Mouse (Mus musculus): ENCODE measurements at regions not wholly inside any gene's neighbourhood (a gene's known extent, or its start where the extent isn't known, plus 50 kb on each side); places are given as distances from the start of the nearest gene placed in this dataset.
"Not testable (repeated sequence)": the region's sequence is repeated elsewhere in the genome, so short reads cannot be mapped to it uniquely, and the experiment has no call there.

DNA sequence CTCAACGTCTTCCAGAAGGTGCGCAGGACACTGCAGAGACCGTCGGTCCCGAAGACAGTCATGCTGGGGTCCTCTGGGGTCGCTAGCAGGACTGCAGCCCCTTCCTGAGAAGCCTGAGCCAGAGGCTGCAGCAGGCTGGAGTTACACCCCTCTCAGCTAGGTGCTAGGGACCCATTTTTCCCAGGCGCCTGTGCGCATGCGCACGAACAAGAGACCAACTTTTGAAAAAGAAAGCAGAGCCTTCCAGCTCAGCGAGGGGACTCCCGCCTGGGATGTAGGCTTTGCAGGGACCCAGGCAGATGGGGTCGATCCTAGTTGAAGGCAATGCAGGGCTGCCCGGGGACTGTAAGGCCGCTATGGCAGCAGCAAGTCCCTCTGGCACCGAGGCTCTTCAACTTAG lies 104.7 kb upstream of the Atg7 start:
- H3K9ac ChIP-seq; H3K9me3 ChIP-seq (ENCODE audit: control insufficient read depth, low read length); DNase-seq (ENCODE audit: low spot score); ATAC-seq (ENCODE audit: low FRiP score); H3K4me1 ChIP-seq (replicated peaks; ENCODE audit: control insufficient read depth, insufficient read depth, low read length); H3K4me2 ChIP-seq (replicated peaks); H3K27ac ChIP-seq; H3K27me3 ChIP-seq (ENCODE audit: control insufficient read depth, insufficient read depth, low read length); H3K36me3 ChIP-seq (replicated peaks; ENCODE audit: control insufficient read depth, insufficient read depth); H3K4me3 ChIP-seq (replicated peaks; ENCODE audit: low read length): not testable (repeated sequence)
- 20% methylated on average over 6 of the region's 16 CpGs for WGBS

DNA sequence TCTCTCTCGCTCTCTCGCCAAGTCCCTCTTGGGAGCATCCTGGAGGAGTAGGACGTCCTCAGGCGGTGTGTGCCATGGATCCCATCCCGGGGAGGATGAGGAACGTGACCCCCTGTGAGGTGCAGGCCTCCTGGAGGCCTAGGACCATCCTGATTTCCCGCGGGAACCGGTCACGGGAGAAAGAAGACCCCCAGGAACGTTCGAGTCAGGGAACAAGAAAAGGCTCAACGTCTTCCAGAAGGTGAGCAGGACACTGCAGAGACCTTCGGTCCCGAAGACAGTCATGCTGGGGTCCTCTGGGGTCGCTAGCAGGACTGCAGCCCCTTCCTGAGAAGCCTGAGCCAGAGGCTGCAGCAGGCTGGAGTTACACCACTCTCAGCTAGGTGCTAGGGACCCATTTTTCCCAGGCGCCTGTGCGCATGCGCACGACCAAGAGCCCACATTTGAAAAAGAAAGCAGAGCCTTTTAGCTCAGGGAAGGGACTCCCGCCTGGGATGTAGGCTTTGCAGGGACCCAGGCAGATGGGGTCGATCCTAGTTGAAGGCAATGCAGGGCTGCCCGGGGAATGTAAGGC lies 92.7 kb upstream of the Atg7 start:
- not testable (repeated sequence) for H3K4me3 ChIP-seq (replicated peaks; ENCODE audit: low read length); H3K27me3 ChIP-seq (ENCODE audit: control insufficient read depth, insufficient read depth, low read length); H3K36me3 ChIP-seq (replicated peaks; ENCODE audit: control insufficient read depth, insufficient read depth); ATAC-seq (ENCODE audit: low FRiP score); H3K4me2 ChIP-seq (replicated peaks); H3K4me1 ChIP-seq (replicated peaks; ENCODE audit: control insufficient read depth, insufficient read depth, low read length); H3K27ac ChIP-seq; DNase-seq (ENCODE audit: low spot score); H3K9me3 ChIP-seq (ENCODE audit: control insufficient read depth, low read length); H3K9ac ChIP-seq
- WGBS, result 40% methylated on average over 18 of the region's 23 CpGs

DNA sequence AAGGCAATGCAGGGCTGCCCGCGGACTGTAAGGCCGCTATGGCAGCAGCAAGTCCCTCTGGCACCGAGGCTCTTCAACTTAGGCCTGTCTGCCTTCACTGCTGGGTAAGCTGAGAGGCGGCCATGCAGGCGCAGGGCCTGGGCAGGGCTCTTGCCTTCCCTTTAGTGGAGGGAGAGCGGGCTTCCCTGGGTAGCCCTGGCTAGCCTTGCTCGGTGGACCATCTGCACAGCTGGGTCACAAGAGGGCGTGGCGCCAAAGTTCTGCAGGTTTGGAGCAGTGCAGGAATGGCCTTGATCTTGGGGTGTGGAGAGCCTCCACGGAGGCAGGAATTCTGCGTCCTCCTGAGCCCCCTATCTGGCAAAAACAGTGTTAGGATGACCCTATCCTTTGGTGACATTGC lies 89.8 kb upstream of the Atg7 start:
- not testable (repeated sequence) for H3K36me3 ChIP-seq (replicated peaks; ENCODE audit: control insufficient read depth, insufficient read depth); DNase-seq (ENCODE audit: low spot score); H3K9ac ChIP-seq; H3K27me3 ChIP-seq (ENCODE audit: control insufficient read depth, insufficient read depth, low read length); H3K27ac ChIP-seq; ATAC-seq (ENCODE audit: low FRiP score); H3K4me2 ChIP-seq (replicated peaks); H3K9me3 ChIP-seq (ENCODE audit: control insufficient read depth, low read length); H3K4me1 ChIP-seq (replicated peaks; ENCODE audit: control insufficient read depth, insufficient read depth, low read length); H3K4me3 ChIP-seq (replicated peaks; ENCODE audit: low read length)
- WGBS, result no CpG with 5 or more reads among the region's 12 CpGs

DNA sequence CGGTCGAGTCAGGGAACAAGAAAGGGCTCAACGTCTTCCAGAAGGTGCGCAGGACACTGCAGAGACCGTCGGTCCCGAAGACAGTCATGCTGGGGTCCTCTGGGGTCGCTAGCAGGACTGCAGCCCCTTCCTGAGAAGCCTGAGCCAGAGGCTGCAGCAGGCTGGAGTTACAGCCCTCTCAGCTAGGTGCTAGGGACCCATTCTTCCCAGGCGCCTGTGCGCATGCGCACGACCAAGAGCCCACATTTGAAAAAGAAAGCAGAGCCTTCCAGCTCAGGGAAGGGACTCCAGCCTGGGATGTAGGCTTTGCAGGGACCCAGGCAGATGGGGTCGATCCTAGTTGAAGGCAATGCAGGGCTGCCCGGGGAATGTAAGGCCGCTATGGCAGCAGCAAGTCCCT lies 87.7 kb upstream of the Atg7 start:
- H3K27me3 ChIP-seq (ENCODE audit: control insufficient read depth, insufficient read depth, low read length); H3K36me3 ChIP-seq (replicated peaks; ENCODE audit: control insufficient read depth, insufficient read depth); ATAC-seq (ENCODE audit: low FRiP score); H3K4me3 ChIP-seq (replicated peaks; ENCODE audit: low read length); H3K4me2 ChIP-seq (replicated peaks); H3K9ac ChIP-seq; H3K4me1 ChIP-seq (replicated peaks; ENCODE audit: control insufficient read depth, insufficient read depth, low read length); H3K27ac ChIP-seq; H3K9me3 ChIP-seq (ENCODE audit: control insufficient read depth, low read length): not testable (repeated sequence)
- DNase-seq (ENCODE audit: low spot score), result peak; percentile 76
- WGBS, result 0% methylated on average over 4 of the region's 15 CpGs

DNA sequence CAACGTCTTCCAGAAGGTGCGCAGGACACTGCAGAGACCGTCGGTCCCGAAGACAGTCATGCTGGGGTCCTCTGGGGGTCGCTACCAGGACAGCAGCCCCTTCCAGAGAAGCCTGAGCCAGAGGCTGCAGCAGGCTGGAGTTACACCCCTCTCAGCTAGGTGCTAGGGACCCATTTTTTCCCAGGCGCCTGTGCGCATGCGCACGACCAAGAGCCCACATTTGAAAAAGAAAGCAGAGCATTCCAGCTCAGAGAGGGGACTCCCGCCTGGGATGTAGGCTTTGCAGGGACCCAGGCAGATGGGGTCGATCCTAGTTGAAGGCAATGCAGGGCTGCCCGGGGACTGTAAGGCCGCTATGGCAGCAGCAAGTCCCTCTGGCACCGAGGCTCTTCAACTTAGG lies 65.6 kb upstream of the Atg7 start:
- not testable (repeated sequence) for H3K4me1 ChIP-seq (replicated peaks; ENCODE audit: control insufficient read depth, insufficient read depth, low read length); H3K9me3 ChIP-seq (ENCODE audit: control insufficient read depth, low read length); H3K4me2 ChIP-seq (replicated peaks); H3K36me3 ChIP-seq (replicated peaks; ENCODE audit: control insufficient read depth, insufficient read depth); H3K4me3 ChIP-seq (replicated peaks; ENCODE audit: low read length); H3K27ac ChIP-seq; H3K27me3 ChIP-seq (ENCODE audit: control insufficient read depth, insufficient read depth, low read length); ATAC-seq (ENCODE audit: low FRiP score); H3K9ac ChIP-seq
- DNase-seq (ENCODE audit: low spot score), result peak; percentile 75
- 5% methylated on average over 6 of the region's 15 CpGs for WGBS

Measured in hindbrain, embryonic 14.5 days (tissue).